Mouse (Mus musculus): ENCODE measurements at regions not wholly inside any gene's neighbourhood (a gene's known extent, or its start where the extent isn't known, plus 50 kb on each side); places are given as distances from the start of the nearest gene placed in this dataset.

GRCm38 (mm10) chr16:90614137-90614536 lies 113.1 kb downstream of the Mis18a start:
- DNase-seq (ENCODE audit: low spot score), result no peak

- DNase-seq (ENCODE audit: low spot score), result no peak
Measured at GRCm38 (mm10) chr16:90610097-90610808, 117.0 kb downstream of the Mis18a start.

- DNase-seq (ENCODE audit: low spot score), result no peak
Measured at GRCm38 (mm10) chr16:90599329-90599870, 127.8 kb downstream of the Mis18a start.

- no peak for DNase-seq (ENCODE audit: low spot score)
Measured at GRCm38 (mm10) chr16:90598727-90599126, 128.5 kb downstream of the Mis18a start.

- DNase-seq (ENCODE audit: low spot score), result no peak
Measured at GRCm38 (mm10) chr16:90592721-90593481, 134.3 kb downstream of the Mis18a start.

GRCm38 (mm10) chr16:90585171-90585570 lies 142.0 kb downstream of the Mis18a start:
- DNase-seq (ENCODE audit: low spot score), result no peak

GRCm38 (mm10) chr16:90580411-90580810 lies 146.8 kb downstream of the Mis18a start:
- DNase-seq (ENCODE audit: low spot score), result no peak

GRCm38 (mm10) chr16:90571107-90571506 lies 156.1 kb downstream of the Mis18a start:
- no peak for DNase-seq (ENCODE audit: low spot score)

- no peak for DNase-seq (ENCODE audit: low spot score)
Measured at GRCm38 (mm10) chr16:90569826-90570225, 157.4 kb downstream of the Mis18a start.

- peak; percentile 18 for DNase-seq (ENCODE audit: low spot score)
Measured at GRCm38 (mm10) chr16:90565182-90565581, 162.0 kb downstream of the Mis18a start.

GRCm38 (mm10) chr16:90553120-90553519 lies 167.3 kb downstream of the Hunk start:
- DNase-seq (ENCODE audit: low spot score), result no peak

- DNase-seq (ENCODE audit: low spot score), result no peak
Measured at GRCm38 (mm10) chr16:90551041-90551440, 165.2 kb downstream of the Hunk start.

GRCm38 (mm10) chr16:90550058-90550795 lies 164.4 kb downstream of the Hunk start:
- DNase-seq (ENCODE audit: low spot score), result no peak

All from layer of hippocampus, adult 9-10 months (tissue).